Mouse (Mus musculus) stomach, postnatal 0 days (tissue): ENCODE data around the gene Syt2. TPM values are rescaled to one million over a fixed set of nuclear protein-coding genes. Genes with fewer than 3 reads are reported as not detected.
A peak's percentile ranks its signal among the peaks of the same experiment; 100 is the strongest.

Experiments
- ATAC-seq: fragments of 200-750 bp; cut with Nextera tagmentation; 2 replicates; pipeline ENCODE4 v1.8.0; 2017; ENCODE audit not compliant: low FRiP score, low TSS enrichment
- DNase-seq: peaks from one replicate; pipeline ENCODE4 v3.0.0-alpha.2; 2016; ENCODE audit warnings: low spot score
- H3K27ac ChIP-seq: fragments of 300-500 bp; sonication (generic); replicated peaks from 2 replicates; pipeline ENCODE4 v1.5.1; 2014; ENCODE audit warnings: mild to moderate bottlenecking, control low read depth
- H3K27me3 ChIP-seq: fragments of 300-500 bp; sonication (generic); 2 replicates; pipeline ENCODE4 v1.6.1; 2014; ENCODE audit warnings: low read length; ENCODE audit not compliant: control insufficient read depth, insufficient read depth
- H3K36me3 ChIP-seq: fragments of 300-500 bp; sonication (generic); 2 replicates; pipeline ENCODE4 v1.6.1; 2014; ENCODE audit warnings: low read length, mixed read lengths; ENCODE audit not compliant: control insufficient read depth, insufficient read depth
- H3K4me1 ChIP-seq: fragments of 300-500 bp; sonication (generic); replicated peaks from 2 replicates; pipeline ENCODE4 v1.6.1; 2014; ENCODE audit warnings: antibody characterized with exemption; ENCODE audit not compliant: control insufficient read depth, insufficient read depth
- H3K4me2 ChIP-seq: fragments of 300-500 bp; sonication (generic); replicated peaks from 2 replicates; pipeline ENCODE4 v1.6.1; 2014; ENCODE audit warnings: low read depth, mild to moderate bottlenecking, control low read depth, moderate library complexity
- H3K4me3 ChIP-seq: fragments of 300-500 bp; sonication (generic); 2 replicates; pipeline ENCODE4 v1.5.1; 2014; ENCODE audit warnings: low read depth, low read length, control low read depth
- H3K9ac ChIP-seq: fragments of 300-500 bp; sonication (generic); 2 replicates; pipeline ENCODE4 v1.6.1; 2014; ENCODE audit warnings: mild to moderate bottlenecking, low read length, control low read depth, mixed read lengths
- H3K9me3 ChIP-seq: fragments of 300-500 bp; sonication (generic); 2 replicates; pipeline ENCODE4 v1.6.1; 2016; ENCODE audit warnings: low read length; ENCODE audit not compliant: control insufficient read depth
- CTCF ChIP-seq: IDR thresholded peaks from 2 replicates; pipeline ENCODE4 v1.5.1; 2016; ENCODE audit warnings: antibody characterized with exemption, low read depth, mild to moderate bottlenecking, moderate library complexity
- EP300 ChIP-seq: optimal IDR thresholded peaks from 2 replicates; pipeline ENCODE3; 2016; ENCODE audit warnings: antibody characterized with exemption
- WGBS: fragments of 180-500 bp; shearing (Covaris S2); extraction: QIAGEN DNeasy Blood & Tissue Kit; methylation state at CpG from one replicate; pipeline ENCODE4 v1.1.7; 2014; 5-methylcytosine and 5-hydroxymethylcytosine counted together
- polyA plus RNA-seq: library from polyadenylated mRNA; unstranded; fragments of >200 nt; fragmentation: Nextera tagmentation; extraction: Ambion mirVana; gene quantifications from 2 replicates; pipeline ENCODE4 v1.2.1, GENCODE M21; 2015

Syt2 gene
- polyA plus RNA-seq, 1 experiment from 2014 or later, result 0.58 TPM

GRCm38 (mm10) chr1:134764831-134765458 is 118.5 kb downstream of the Syt2 start:
- no peaks in the 10 kb centered on the region for H3K9me3 ChIP-seq
- no peak overlapping the region for H3K4me2 ChIP-seq
- ATAC-seq (peak; percentile 24), DNase-seq (no peak)
- TF ChIP-seq CTCF (no peak), EP300 (no peak)
- no peak overlapping the region for H3K4me3 ChIP-seq
- peaks cover 13% of the 10 kb centered on the region for H3K36me3 ChIP-seq
- H3K27ac ChIP-seq, result peak overlapping the region; percentile 84
- peaks cover 5% of the 10 kb centered on the region; the same call in 1 of the 2 replicates for H3K4me1 ChIP-seq
- no peaks in the 10 kb centered on the region for H3K27me3 ChIP-seq
- 25% methylated on average over 7 of the region's 7 CpGs for WGBS
- peak overlapping the region; percentile 31; the same call in 1 of the 2 replicates for H3K9ac ChIP-seq

GRCm38 (mm10) chr1:134766448-134766847 is 120.0 kb downstream of the Syt2 start:
- H3K4me3 ChIP-seq, result no peak overlapping the region

DNA sequence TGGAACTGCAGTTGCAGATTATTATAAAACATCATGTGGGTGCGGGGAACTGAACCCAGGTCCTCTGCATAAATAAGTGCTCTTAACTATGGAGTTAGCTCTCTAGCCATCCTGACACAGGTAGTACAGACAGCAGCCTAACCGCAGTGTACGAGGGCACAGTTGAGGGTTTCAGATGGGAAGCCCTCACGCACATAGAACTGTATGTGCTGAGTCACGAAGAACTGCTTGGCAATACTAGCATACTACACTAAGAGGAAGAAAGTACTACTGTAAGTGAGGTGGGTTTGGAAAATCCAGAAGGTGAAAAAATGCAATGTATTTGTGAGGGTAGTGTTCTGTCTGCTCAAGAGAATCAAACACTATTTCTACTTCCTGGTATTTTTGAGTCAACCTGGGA is 123.8 kb downstream of the Syt2 start:
- Histone ChIP-seq H3K4me3 (no peak overlapping the region), H3K4me1 (peaks cover 8% of the 10 kb centered on the region; the same call in 1 of the 2 replicates), H3K27ac (peak overlapping the region; percentile 74), H3K36me3 (peaks cover 10% of the 10 kb centered on the region), H3K9ac (no peak overlapping the region), H3K27me3 (no peaks in the 10 kb centered on the region), H3K4me2 (no peak overlapping the region), H3K9me3 (no peaks in the 10 kb centered on the region)
- DNase-seq (no peak), ATAC-seq (no peak)
- WGBS, result 94% methylated on average over 5 of the region's 5 CpGs
- no peak for TF ChIP-seq EP300
- TF ChIP-seq CTCF, result no peak

More at GRCm38 (mm10) chr1:134766448-134766847, 120.0 kb downstream of the Syt2 start:
- ATAC-seq (peak; percentile 50), DNase-seq (peak; percentile 47)
- WGBS, result 57% methylated on average over 4 of the region's 4 CpGs
- H3K9ac ChIP-seq, result no peak overlapping the region
- H3K27me3 ChIP-seq, result no peaks in the 10 kb centered on the region
- peak overlapping the region; percentile 84 for H3K27ac ChIP-seq
- peaks cover 3% of the 10 kb centered on the region; the same call in 1 of the 2 replicates for H3K4me1 ChIP-seq
- H3K9me3 ChIP-seq, result no peaks in the 10 kb centered on the region
- H3K36me3 ChIP-seq, result peaks cover 10% of the 10 kb centered on the region
- no peak for TF ChIP-seq CTCF
- peak; percentile 51 for TF ChIP-seq EP300
- no peak overlapping the region for H3K4me2 ChIP-seq

DNA sequence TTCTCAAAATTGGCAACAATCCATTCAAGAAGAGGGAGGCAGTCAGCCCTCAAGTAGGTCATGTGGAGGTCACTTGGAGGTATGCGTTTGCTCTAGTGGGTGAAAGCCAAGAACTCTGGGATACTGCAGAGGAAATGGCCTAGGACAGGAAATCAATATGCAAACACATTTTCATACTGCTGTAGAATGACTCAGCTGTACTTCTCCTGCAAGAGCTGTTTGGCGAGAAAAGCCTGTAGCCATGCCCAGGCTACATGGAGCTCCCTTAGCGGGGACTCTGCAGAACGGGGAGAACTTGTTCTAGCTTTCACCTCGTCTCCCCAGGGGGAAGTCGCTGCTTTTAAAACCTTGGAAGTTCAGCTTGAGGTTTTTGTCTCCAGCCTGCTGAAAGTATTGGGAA is 124.9 kb downstream of the Syt2 start:
- H3K36me3 ChIP-seq, result peaks cover 11% of the 10 kb centered on the region
- 13% methylated on average over 6 of the region's 6 CpGs for WGBS
- H3K4me2 ChIP-seq, result 0 out of 2 replicates have a peak overlapping the region, but pooled peaks have one; percentile 0

GRCm38 (mm10) chr1:134771999-134772398 is 125.5 kb downstream of the Syt2 start:
- Histone ChIP-seq H3K4me3 (no peak overlapping the region), H3K36me3 (peaks cover 12% of the 10 kb centered on the region), H3K27ac (peak overlapping the region; percentile 91), H3K4me2 (0 out of 2 replicates have a peak overlapping the region, but pooled peaks have one; percentile 0), H3K9ac (no peak overlapping the region), H3K4me1 (peaks cover 8% of the 10 kb centered on the region; the same call in 1 of the 2 replicates), H3K9me3 (no peaks in the 10 kb centered on the region), H3K27me3 (no peaks in the 10 kb centered on the region)
- TF ChIP-seq CTCF (no peak), EP300 (no peak)
- no peak for DNase-seq
- WGBS, result 72% methylated on average over 7 of the region's 7 CpGs
- peak; percentile 34; the same call in 1 of the 2 replicates for ATAC-seq

More for the DNA sequence above, 124.9 kb downstream of the Syt2 start:
- Histone ChIP-seq H3K27ac (peak overlapping the region; percentile 91), H3K4me3 (no peak overlapping the region), H3K9ac (no peak overlapping the region), H3K9me3 (no peaks in the 10 kb centered on the region), H3K27me3 (no peaks in the 10 kb centered on the region), H3K4me1 (peaks cover 8% of the 10 kb centered on the region; the same call in 1 of the 2 replicates)
- peak; percentile 84 for DNase-seq
- TF ChIP-seq EP300 (peak; percentile 95), CTCF (no peak)
- peak; percentile 95 for ATAC-seq

- ATAC-seq, result no peak
- Histone ChIP-seq H3K4me3 (no peak overlapping the region), H3K9me3 (no peaks in the 10 kb centered on the region), H3K27ac (peak overlapping the region; percentile 87; the same call in 1 of the 2 replicates), H3K36me3 (peaks cover 6% of the 10 kb centered on the region), H3K27me3 (no peaks in the 10 kb centered on the region), H3K4me2 (no peak overlapping the region), H3K4me1 (peaks cover 8% of the 10 kb centered on the region; the same call in 1 of the 2 replicates), H3K9ac (no peak overlapping the region)
- no peak for TF ChIP-seq EP300
- TF ChIP-seq CTCF, result no peak
- DNase-seq, result no peak
- 61% methylated on average over 3 of the region's 3 CpGs for WGBS
Measured at GRCm38 (mm10) chr1:134772821-134773220, 126.3 kb downstream of the Syt2 start.
